Mouse (Mus musculus) liver, embryonic 15.5 days (tissue): ENCODE measurements around the gene Gpr75. TPM values are rescaled to one million over a fixed set of nuclear protein-coding genes. Genes with fewer than 3 reads are reported as not detected.

Experiments
- ATAC-seq: fragments of 200-750 bp; cut with Nextera tagmentation; 2 replicates; pipeline ENCODE4 v1.8.0; 2017; ENCODE audit warnings: moderate number of reproducible peaks, mild to moderate bottlenecking, moderate library complexity; ENCODE audit not compliant: insufficient read depth
- H3K27ac ChIP-seq: fragments of 300-500 bp; sonication (generic); replicated peaks from 2 replicates; pipeline ENCODE4 v1.5.1; 2015; ENCODE audit warnings: mild to moderate bottlenecking, inconsistent platforms
- H3K27me3 ChIP-seq: fragments of 300-500 bp; sonication (generic); 2 replicates; pipeline ENCODE4 v1.6.1; 2015; ENCODE audit warnings: mild to moderate bottlenecking, inconsistent platforms
- H3K36me3 ChIP-seq: fragments of 300-500 bp; sonication (generic); replicated peaks from 2 replicates; pipeline ENCODE4 v1.6.1; 2015; ENCODE audit warnings: moderate library complexity, mild to moderate bottlenecking, inconsistent platforms
- H3K4me1 ChIP-seq: fragments of 300-500 bp; sonication (generic); replicated peaks from 2 replicates; pipeline ENCODE4 v1.6.1; 2015; ENCODE audit warnings: inconsistent platforms
- H3K4me2 ChIP-seq: fragments of 300-500 bp; sonication (generic); 2 replicates; pipeline ENCODE4 v1.6.1; 2015; ENCODE audit warnings: moderate library complexity, mild to moderate bottlenecking, inconsistent platforms
- H3K4me3 ChIP-seq: fragments of 300-500 bp; sonication (generic); replicated peaks from 2 replicates; pipeline ENCODE4 v1.5.1; 2015; ENCODE audit warnings: mild to moderate bottlenecking, inconsistent platforms
- H3K9ac ChIP-seq: fragments of 300-500 bp; sonication (generic); 2 replicates; pipeline ENCODE4 v1.6.1; 2015; ENCODE audit warnings: moderate library complexity, mild to moderate bottlenecking, inconsistent platforms
- H3K9me3 ChIP-seq: fragments of 300-500 bp; sonication (generic); replicated peaks from 2 replicates; pipeline ENCODE4 v1.6.1; 2016; ENCODE audit warnings: inconsistent platforms
- WGBS: fragments of 180-500 bp; shearing (Covaris S2); methylation state at CpG from one replicate; pipeline ENCODE4 v1.1.7; 2015; ENCODE audit warnings: mixed read lengths; ENCODE audit not compliant: insufficient replicate concordance; 5-methylcytosine and 5-hydroxymethylcytosine counted together
- polyA plus RNA-seq: library from polyadenylated mRNA; unstranded; fragments of >200 nt; fragmentation: Nextera tagmentation; extraction: Ambion mirVana; gene quantifications from 2 replicates; pipeline ENCODE4 v1.2.1, GENCODE M21; 2015

The Gpr75 gene
- polyA plus RNA-seq = 0.05 TPM in 1 of 2 replicates, not detected in the other

GRCm38 (mm10) chr11:30885171-30885871, at the start of gene Gpr75, which contains the start of gene Asb3:
Gene Gpr75, plus strand, starts transcription at chr11:30885358.
Gene Asb3, plus strand, starts transcription at chr11:30885416.
- no peak within 1 kb of the TSS for H3K9ac ChIP-seq
- WGBS = 6% methylated on average over 41 of the region's 41 CpGs
- peak; percentile 81 for ATAC-seq

GRCm38 (mm10) chr11:30838793-30839192, 46.4 kb upstream of the Gpr75 start:
- no peak overlapping the region for H3K9ac ChIP-seq
- peaks cover 33% of the 10 kb centered on the region for H3K36me3 ChIP-seq
- WGBS = 47% methylated on average over 2 of the region's 2 CpGs
- no peak overlapping the region for H3K4me3 ChIP-seq
- H3K4me1 ChIP-seq = no peaks in the 10 kb centered on the region
- no peak for ATAC-seq
- no peaks in the 10 kb centered on the region for H3K27me3 ChIP-seq
- H3K4me2 ChIP-seq = no peak overlapping the region
- H3K27ac ChIP-seq = no peak overlapping the region
- no peaks in the 10 kb centered on the region for H3K9me3 ChIP-seq

More at GRCm38 (mm10) chr11:30885171-30885871, at the start of gene Gpr75, which contains the start of gene Asb3:
- H3K9me3 ChIP-seq = no peaks in the 10 kb centered on the region
- no peak within 1 kb of the TSS for H3K27ac ChIP-seq
- H3K4me2 ChIP-seq = peak within 1 kb of the TSS; percentile 64
- H3K4me3 ChIP-seq = peak within 1 kb of the TSS; percentile 34
- no peaks in the 10 kb centered on the region for H3K36me3 ChIP-seq
- H3K4me1 ChIP-seq = peaks cover 7% of the 10 kb centered on the region
- H3K27me3 ChIP-seq = peaks cover 27% of the 10 kb centered on the region

GRCm38 (mm10) chr11:30844355-30844754, 40.8 kb upstream of the Gpr75 start:
- Histone ChIP-seq H3K4me1 (no peaks in the 10 kb centered on the region), H3K36me3 (peaks cover 41% of the 10 kb centered on the region), H3K27ac (no peak overlapping the region), H3K4me3 (no peak overlapping the region), H3K4me2 (no peak overlapping the region), H3K27me3 (no peaks in the 10 kb centered on the region), H3K9ac (no peak overlapping the region), H3K9me3 (no peaks in the 10 kb centered on the region)
- ATAC-seq = no peak
- 79% methylated on average over 1 of the region's 1 CpGs for WGBS

- Histone ChIP-seq H3K9me3 (no peaks in the 10 kb centered on the region), H3K9ac (no peak overlapping the region), H3K4me1 (no peaks in the 10 kb centered on the region), H3K36me3 (peaks cover 36% of the 10 kb centered on the region), H3K4me2 (no peak overlapping the region), H3K27me3 (no peaks in the 10 kb centered on the region), H3K4me3 (no peak overlapping the region), H3K27ac (no peak overlapping the region)
- no peak for ATAC-seq
These were observed 12.7 kb upstream of the Gpr75 start for GRCm38 (mm10) chr11:30872425-30872824.

- 66% methylated on average over 2 of the region's 2 CpGs for WGBS
- H3K4me3 ChIP-seq = no peak overlapping the region
- ATAC-seq = no peak
These were observed 3.0 kb downstream of the Gpr75 start for GRCm38 (mm10) chr11:30888153-30888552.

GRCm38 (mm10) chr11:30896201-30896600, 11.0 kb downstream of the Gpr75 start:
- Histone ChIP-seq H3K4me1 (no peaks in the 10 kb centered on the region), H3K9me3 (no peaks in the 10 kb centered on the region), H3K4me2 (no peak overlapping the region), H3K36me3 (no peaks in the 10 kb centered on the region), H3K9ac (no peak overlapping the region), H3K4me3 (no peak overlapping the region), H3K27me3 (no peaks in the 10 kb centered on the region; the same call in 1 of the 2 replicates), H3K27ac (no peak overlapping the region)
- WGBS = 89% methylated on average over 1 of the region's 1 CpGs
- ATAC-seq = no peak

More at GRCm38 (mm10) chr11:30888153-30888552, 3.0 kb downstream of the Gpr75 start:
- no peak overlapping the region for H3K27ac ChIP-seq
- H3K4me1 ChIP-seq = peaks cover 7% of the 10 kb centered on the region
- H3K27me3 ChIP-seq = peaks cover 27% of the 10 kb centered on the region
- no peaks in the 10 kb centered on the region for H3K9me3 ChIP-seq
- no peak overlapping the region for H3K9ac ChIP-seq
- H3K4me2 ChIP-seq = no peak overlapping the region
- no peaks in the 10 kb centered on the region for H3K36me3 ChIP-seq

- Histone ChIP-seq H3K4me3 (no peak overlapping the region), H3K9me3 (no peaks in the 10 kb centered on the region), H3K27ac (no peak overlapping the region), H3K27me3 (no peaks in the 10 kb centered on the region), H3K4me1 (no peaks in the 10 kb centered on the region), H3K4me2 (no peak overlapping the region), H3K9ac (no peak overlapping the region), H3K36me3 (no peaks in the 10 kb centered on the region)
- no peak for ATAC-seq
These were observed 14.2 kb downstream of the Gpr75 start for GRCm38 (mm10) chr11:30899312-30899711.

GRCm38 (mm10) chr11:30912311-30912710, 27.2 kb downstream of the Gpr75 start:
- H3K4me2 ChIP-seq = no peak overlapping the region
- ATAC-seq = no peak
- no peaks in the 10 kb centered on the region for H3K9me3 ChIP-seq
- 59% methylated on average over 3 of the region's 3 CpGs for WGBS
- H3K27me3 ChIP-seq = no peaks in the 10 kb centered on the region
- H3K36me3 ChIP-seq = no peaks in the 10 kb centered on the region
- no peaks in the 10 kb centered on the region for H3K4me1 ChIP-seq
- H3K9ac ChIP-seq = no peak overlapping the region
- H3K4me3 ChIP-seq = no peak overlapping the region
- no peak overlapping the region for H3K27ac ChIP-seq

GRCm38 (mm10) chr11:30920641-30921040, 35.5 kb downstream of the Gpr75 start:
- no peaks in the 10 kb centered on the region for H3K9me3 ChIP-seq
- no peak overlapping the region for H3K9ac ChIP-seq
- no peak for ATAC-seq
- H3K27ac ChIP-seq = no peak overlapping the region
- H3K27me3 ChIP-seq = no peaks in the 10 kb centered on the region
- peaks cover 6% of the 10 kb centered on the region for H3K36me3 ChIP-seq
- no peak overlapping the region for H3K4me2 ChIP-seq
- 46% methylated on average over 1 of the region's 1 CpGs for WGBS
- H3K4me1 ChIP-seq = no peaks in the 10 kb centered on the region
- H3K4me3 ChIP-seq = no peak overlapping the region

GRCm38 (mm10) chr11:30923283-30923682, 38.1 kb downstream of the Gpr75 start:
- no peak overlapping the region for H3K9ac ChIP-seq
- peaks cover 7% of the 10 kb centered on the region for H3K36me3 ChIP-seq
- WGBS = 86% methylated on average over 3 of the region's 3 CpGs
- no peak overlapping the region for H3K4me3 ChIP-seq
- H3K27me3 ChIP-seq = no peaks in the 10 kb centered on the region
- H3K4me1 ChIP-seq = peaks cover 4% of the 10 kb centered on the region
- no peak for ATAC-seq
- no peaks in the 10 kb centered on the region for H3K9me3 ChIP-seq
- no peak overlapping the region for H3K4me2 ChIP-seq
- no peak overlapping the region for H3K27ac ChIP-seq

- Histone ChIP-seq H3K27me3 (no peaks in the 10 kb centered on the region), H3K9ac (no peak overlapping the region)
- ATAC-seq = peak; percentile 67
These were observed 42.9 kb downstream of the Gpr75 start for GRCm38 (mm10) chr11:30928079-30928478.

GRCm38 (mm10) chr11:30928498-30928897, 43.3 kb downstream of the Gpr75 start:
- 92% methylated on average over 1 of the region's 1 CpGs for WGBS
- no peak for ATAC-seq
- no peak overlapping the region for H3K27ac ChIP-seq
- H3K4me1 ChIP-seq = peaks cover 7% of the 10 kb centered on the region
- no peak overlapping the region for H3K4me2 ChIP-seq
- H3K4me3 ChIP-seq = no peak overlapping the region
- H3K36me3 ChIP-seq = peaks cover 25% of the 10 kb centered on the region
- H3K9ac ChIP-seq = no peak overlapping the region
- no peaks in the 10 kb centered on the region for H3K27me3 ChIP-seq
- no peaks in the 10 kb centered on the region for H3K9me3 ChIP-seq

More at GRCm38 (mm10) chr11:30928079-30928478, 42.9 kb downstream of the Gpr75 start:
- no peak overlapping the region for H3K4me3 ChIP-seq
- peaks cover 25% of the 10 kb centered on the region for H3K36me3 ChIP-seq
- H3K9me3 ChIP-seq = no peaks in the 10 kb centered on the region
- no peak overlapping the region for H3K27ac ChIP-seq
- H3K4me1 ChIP-seq = peaks cover 7% of the 10 kb centered on the region
- H3K4me2 ChIP-seq = no peak overlapping the region
